Mouse (Mus musculus) CD8-positive naive resting alpha-beta T cell, adult 57 days (primary cell): ENCODE results near the gene Olfr645. TPM values are rescaled to one million over a fixed set of nuclear protein-coding genes. Genes with fewer than 3 reads are reported as not detected.

Source experiments
- total RNA-seq: library from RNA; stranded (reverse); gene quantifications from one replicate; pipeline ENCODE4 v1.2.4, GENCODE M21; 2023

The Olfr645 gene
- total RNA-seq = not detected

GRCm38 (mm10) chr7:104085365-104085764 is at the start of gene Olfr645:
TSS of gene Olfr645 (minus strand) at chr7:104085465.

GRCm38 (mm10) chr7:104129726-104130125 is 44.5 kb upstream of the Olfr645 start, which contains the start of gene Ubqln5:
TSS of gene Ubqln5 (minus strand) at chr7:104129826.

GRCm38 (mm10) chr7:104104757-104104972 is 19.4 kb upstream of the Olfr645 start, which contains the start of gene Olfr646:
TSS of gene Olfr646 (plus strand) at chr7:104104873.

GRCm38 (mm10) chr7:104071769-104072168 is 13.5 kb downstream of the Olfr645 start, which contains the start of gene Olfr644:
TSS of gene Olfr644 (minus strand) at chr7:104071869.

GRCm38 (mm10) chr7:104061345-104061744 is 23.9 kb downstream of the Olfr645 start, which contains the start of gene 4930516K23Rik:
TSS of gene 4930516K23Rik (minus strand) at chr7:104061445.

GRCm38 (mm10) chr7:104052566-104052965 is 32.7 kb downstream of the Olfr645 start, which contains the start of gene Olfr642:
TSS of gene Olfr642 (minus strand) at chr7:104052666.

GRCm38 (mm10) chr7:104035145-104035544 is 50.1 kb downstream of the Olfr645 start, which contains the start of gene Olfr641:
TSS of gene Olfr641 (plus strand) at chr7:104035445.

Other genes with a start within 250 kb of the Olfr645 start
- gene Hbb-bh2, start 244.9 kb downstream of the Olfr645 start, total RNA-seq = not detected
- not detected for gene Hbb-bh1, start 242.3 kb downstream of the Olfr645 start, total RNA-seq
- gene Hbb-y, start 232.2 kb downstream of the Olfr645 start, total RNA-seq = not detected
- gene Olfr66, start 199.2 kb downstream of the Olfr645 start, total RNA-seq = not detected
- gene Olfr64, start 191.0 kb downstream of the Olfr645 start, total RNA-seq = not detected
- gene Olfr65, start 182.0 kb downstream of the Olfr645 start, total RNA-seq = not detected
- gene Olfr631, start 156.6 kb downstream of the Olfr645 start, total RNA-seq = not detected
- gene Olfr632, start 151.1 kb downstream of the Olfr645 start, total RNA-seq = not detected
- gene Olfr633, start 141.0 kb downstream of the Olfr645 start, total RNA-seq = not detected
- gene Olfr635, start 114.3 kb downstream of the Olfr645 start, total RNA-seq = not detected
- gene Olfr638, start 86.7 kb downstream of the Olfr645 start, total RNA-seq = not detected
- gene Olfr639, start 68.2 kb downstream of the Olfr645 start, total RNA-seq = not detected
- gene Olfr640, start 59.9 kb downstream of the Olfr645 start, total RNA-seq = not detected
- gene Olfr641, start 50.0 kb downstream of the Olfr645 start, total RNA-seq = not detected
- gene Olfr642, start 32.8 kb downstream of the Olfr645 start, total RNA-seq = not detected
- gene 4930516K23Rik, start 24.0 kb downstream of the Olfr645 start, total RNA-seq = not detected
- not detected for gene Olfr644, start 13.6 kb downstream of the Olfr645 start, total RNA-seq
- not detected for gene Olfr646, start 19.4 kb upstream of the Olfr645 start, total RNA-seq
- not detected for gene Ubqln5, start 44.4 kb upstream of the Olfr645 start, total RNA-seq
- gene Olfr643, start 51.9 kb upstream of the Olfr645 start, total RNA-seq = not detected
- gene Ubqln3, start 57.8 kb upstream of the Olfr645 start, total RNA-seq = not detected
- not detected for gene Ubqlnl, start 65.1 kb upstream of the Olfr645 start, total RNA-seq
- not detected for gene Olfm5, start 79.4 kb upstream of the Olfr645 start, total RNA-seq
- gene Olfr648, start 97.9 kb upstream of the Olfr645 start, total RNA-seq = not detected
- gene Olfr649, start 110.5 kb upstream of the Olfr645 start, total RNA-seq = not detected
- gene Trim6, start 133.3 kb upstream of the Olfr645 start, total RNA-seq = not detected
- 28.4 TPM for gene Trim34a, start 159.0 kb upstream of the Olfr645 start, total RNA-seq
- gene Trim5, start 202.6 kb upstream of the Olfr645 start, total RNA-seq = 23.9 TPM
- gene Trim12a, start 230.0 kb upstream of the Olfr645 start, total RNA-seq = 96.4 TPM
- 2.1 TPM for gene Trim34b, start 244.0 kb upstream of the Olfr645 start, total RNA-seq